33 mouse cellular contexts compared by ENCODE assay signal in genomic region chr14:95862981-95863380, GRCm38 (mm10). TPM values are rescaled to one million over a fixed set of nuclear protein-coding genes. Genes with fewer than 3 reads are reported as not detected.
"Had no signal": no experiment of that assay in that cellular context is flagged by ENCODE, and none has a peak within 500 bp of the region (broad histone marks: within the 10 kb centered on the region; RNA-seq: fewer than 3 reads in every experiment).

No protein-coding gene starts in this region.

- H3K9ac ChIP-seq: heart, embryonic 12.5 days; hindbrain, embryonic 12.5 days; hindbrain, embryonic 14.5 days; intestine, embryonic 15.5 days; limb, embryonic 12.5 days; liver, embryonic 13.5 days; liver, embryonic 15.5 days; liver, postnatal 0 days had no signal

- ATAC-seq: hindbrain, postnatal 0 days; inflammation-experienced regulatory T-cells, adult 6 months; intestine, embryonic 15.5 days; intestine, postnatal 0 days; liver, postnatal 0 days had no signal

- H3K27ac ChIP-seq: heart, adult 2 months; hindbrain, embryonic 10.5 days; hindbrain, embryonic 12.5 days; hindbrain, embryonic 14.5 days; hindbrain, postnatal 0 days; intestine, embryonic 15.5 days; layer of hippocampus, adult 2 months; left cerebral cortex, adult 2 months; limb, embryonic 12.5 days; liver, embryonic 13.5 days; liver, embryonic 15.5 days had no signal

- H3K4me1 ChIP-seq: heart, embryonic 12.5 days; hindbrain, embryonic 10.5 days; hindbrain, embryonic 12.5 days; intestine, embryonic 15.5 days; limb, embryonic 12.5 days; liver, embryonic 13.5 days; liver, embryonic 15.5 days had no signal

- H3K4me3 ChIP-seq: heart, adult 2 months; heart, embryonic 12.5 days; hindbrain, embryonic 10.5 days; hindbrain, embryonic 12.5 days; intestine, embryonic 15.5 days; layer of hippocampus, adult 2 months; left cerebral cortex, adult 2 months; limb, embryonic 12.5 days; liver, embryonic 13.5 days; liver, embryonic 15.5 days had no signal

- H3K36me3 ChIP-seq: heart, embryonic 12.5 days; hindbrain, embryonic 10.5 days; hindbrain, embryonic 12.5 days; intestine, embryonic 15.5 days; limb, embryonic 12.5 days; liver, embryonic 13.5 days; liver, embryonic 15.5 days had no signal

- H3K9me3 ChIP-seq: heart, embryonic 12.5 days; hindbrain, embryonic 10.5 days; hindbrain, embryonic 12.5 days; intestine, embryonic 15.5 days; limb, embryonic 12.5 days; liver, embryonic 13.5 days; liver, embryonic 15.5 days had no signal

- DNase-seq: gastrocnemius, postnatal 14 days; gastrocnemius, postnatal 36 days; heart, adult 11 months; heart, adult 2 months; heart, postnatal 10 days; heart, postnatal 4 days; kidney, adult 18-20 months; kidney, adult 8-10 months; kidney, postnatal 10 days; kidney, postnatal 25 days; kidney, postnatal 4 days; liver; liver, embryonic 13.5 days; liver, postnatal 0 days had no signal

- H3K27me3 ChIP-seq: heart, embryonic 12.5 days; hindbrain, embryonic 12.5 days; intestine, embryonic 15.5 days; liver, embryonic 13.5 days; liver, embryonic 15.5 days had no signal

- H3K4me2 ChIP-seq: heart, embryonic 12.5 days; hindbrain, embryonic 12.5 days; hindbrain, embryonic 14.5 days; intestine, embryonic 15.5 days; limb, embryonic 12.5 days; liver, embryonic 11.5 days; liver, embryonic 13.5 days; liver, embryonic 15.5 days had no signal

RNA-seq across cellular contexts. Expression of gene 4921530L21Rik, which starts 18.1 kb away (rescaled TPM):
- polyA plus RNA-seq: gonadal fat pad, adult 2 months; heart, adult 2 months; heart, embryonic 12.5 days; heart, embryonic 14.5 days; heart, embryonic 16.5 days; hindbrain, embryonic 10.5 days; hindbrain, embryonic 12.5 days; hindbrain, embryonic 14.5 days; inflammation-experienced regulatory T-cells, adult 6 months; intestine, embryonic 15.5 days; intestine, postnatal 0 days; kidney, embryonic 14.5 days; kidney, embryonic 16.5 days; limb, embryonic 12.5 days; limb, embryonic 14.5 days; liver, embryonic 11.5 days; liver, embryonic 13.5 days; liver, embryonic 15.5 days; liver, postnatal 0 days had no signal
